Mouse (Mus musculus): ENCODE data around the gene Ksr2. TPM values are rescaled to one million over a fixed set of nuclear protein-coding genes. Genes with fewer than 3 reads are reported as not detected.

Gene Ksr2
- polyA plus RNA-seq, 1 experiment from 2014 or later: 0.35 TPM

DNA sequence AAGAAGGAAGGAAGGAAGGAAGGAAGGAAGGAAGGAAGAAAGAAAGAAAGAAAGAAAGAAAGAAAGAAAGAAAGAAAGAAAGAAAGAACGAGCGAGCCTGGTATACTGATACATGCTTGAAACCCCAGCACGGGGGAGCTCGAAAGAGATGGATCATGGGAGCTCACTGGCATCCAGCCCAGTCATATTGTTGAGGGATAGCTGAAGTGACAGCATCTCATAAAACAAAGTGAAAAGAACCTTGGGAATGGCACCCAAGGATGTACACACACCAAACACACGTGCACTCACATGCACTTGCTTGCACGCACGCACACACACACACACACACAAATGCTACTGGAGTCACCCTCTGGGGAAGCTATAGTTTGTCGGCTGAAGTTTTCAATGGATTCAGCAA lies 282.6 kb downstream of the Ksr2 start:
- Histone ChIP-seq H3K4me3 (ENCODE audit: low read depth, low read length) (no peak overlapping the region), H3K27me3 (ENCODE audit: control insufficient read depth, insufficient read depth, low read length) (no peaks in the 10 kb centered on the region), H3K9ac (replicated peaks; ENCODE audit: low read length) (no peak overlapping the region), H3K4me1 (ENCODE audit: control insufficient read depth, insufficient read depth, low read length) (no peaks in the 10 kb centered on the region), H3K9me3 (replicated peaks; ENCODE audit: control insufficient read depth, low read length) (no peaks in the 10 kb centered on the region), H3K36me3 (replicated peaks; ENCODE audit: control insufficient read depth, insufficient read depth, low read depth, low read length) (no peaks in the 10 kb centered on the region), H3K4me2 (ENCODE audit: low read depth, low read length) (no peak overlapping the region), H3K27ac (replicated peaks; ENCODE audit: low read depth, low read length) (no peak overlapping the region)
- ATAC-seq (replicated peaks; ENCODE audit: insufficient number of reproducible peaks, low FRiP score, low TSS enrichment, low read depth) (no peak), DNase-seq (ENCODE audit: low spot score) (no peak)
- WGBS: 89% methylated on average over 8 of the region's 8 CpGs

DNA sequence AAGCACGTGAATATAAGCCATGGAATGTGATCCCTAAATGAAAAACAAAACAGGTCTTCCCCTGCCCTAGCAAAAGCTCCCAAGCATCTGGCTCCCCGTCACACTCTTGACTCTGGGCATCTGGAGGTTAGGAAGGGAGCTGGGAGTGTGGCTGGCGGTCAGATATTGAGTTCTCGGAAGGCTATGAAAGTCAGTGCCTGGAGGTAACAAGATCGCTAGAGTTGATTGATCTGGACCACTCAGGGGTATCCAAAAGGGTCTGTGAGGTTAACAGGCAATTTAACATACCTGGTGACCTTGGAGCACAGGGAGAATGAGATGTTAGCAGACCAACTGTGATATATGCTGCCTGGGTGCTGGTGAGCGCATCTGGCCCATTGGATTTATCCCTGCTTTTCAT lies 283.8 kb downstream of the Ksr2 start:
- H3K36me3 ChIP-seq (replicated peaks; ENCODE audit: control insufficient read depth, insufficient read depth, low read depth, low read length): no peaks in the 10 kb centered on the region
- H3K4me3 ChIP-seq (ENCODE audit: low read depth, low read length): no peak overlapping the region
- H3K27me3 ChIP-seq (ENCODE audit: control insufficient read depth, insufficient read depth, low read length): no peaks in the 10 kb centered on the region
- H3K9ac ChIP-seq (replicated peaks; ENCODE audit: low read length): no peak overlapping the region
- ATAC-seq (replicated peaks; ENCODE audit: insufficient number of reproducible peaks, low FRiP score, low TSS enrichment, low read depth) (no peak), DNase-seq (ENCODE audit: low spot score) (no peak)
- no peaks in the 10 kb centered on the region for H3K4me1 ChIP-seq (ENCODE audit: control insufficient read depth, insufficient read depth, low read length)
- H3K4me2 ChIP-seq (ENCODE audit: low read depth, low read length): no peak overlapping the region
- H3K9me3 ChIP-seq (replicated peaks; ENCODE audit: control insufficient read depth, low read length): no peaks in the 10 kb centered on the region
- 71% methylated on average over 6 of the region's 6 CpGs for WGBS
- H3K27ac ChIP-seq (replicated peaks; ENCODE audit: low read depth, low read length): no peak overlapping the region

DNA sequence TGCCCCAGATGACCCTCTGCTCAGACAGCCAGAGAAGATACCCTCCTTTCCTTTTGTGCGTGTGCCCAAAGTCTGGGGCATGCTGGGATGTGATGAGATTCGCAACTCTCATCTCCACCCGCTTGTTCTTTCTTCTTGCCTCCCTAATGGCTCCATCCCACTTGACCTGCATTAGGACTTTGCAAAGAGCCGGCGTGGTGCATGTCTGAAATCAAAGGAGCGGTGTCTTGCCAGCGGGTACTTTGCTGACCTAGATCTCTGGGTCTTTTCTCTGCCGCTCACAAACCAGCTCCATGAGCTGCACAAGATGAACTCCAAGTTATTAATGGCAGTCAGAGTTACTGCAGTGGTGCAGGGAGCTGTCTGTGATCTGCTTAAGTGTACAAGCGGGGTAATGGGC lies 290.6 kb downstream of the Ksr2 start:
- Histone ChIP-seq H3K4me2 (ENCODE audit: low read depth, low read length) (no peak overlapping the region), H3K27me3 (ENCODE audit: control insufficient read depth, insufficient read depth, low read length) (no peaks in the 10 kb centered on the region), H3K36me3 (replicated peaks; ENCODE audit: control insufficient read depth, insufficient read depth, low read depth, low read length) (no peaks in the 10 kb centered on the region), H3K4me1 (ENCODE audit: control insufficient read depth, insufficient read depth, low read length) (no peaks in the 10 kb centered on the region), H3K4me3 (ENCODE audit: low read depth, low read length) (no peak overlapping the region), H3K9ac (replicated peaks; ENCODE audit: low read length) (no peak overlapping the region), H3K27ac (replicated peaks; ENCODE audit: low read depth, low read length) (no peak overlapping the region), H3K9me3 (replicated peaks; ENCODE audit: control insufficient read depth, low read length) (no peaks in the 10 kb centered on the region)
- ATAC-seq (replicated peaks; ENCODE audit: insufficient number of reproducible peaks, low FRiP score, low TSS enrichment, low read depth) (no peak), DNase-seq (ENCODE audit: low spot score) (no peak)
- WGBS: 82% methylated on average over 9 of the region's 9 CpGs

DNA sequence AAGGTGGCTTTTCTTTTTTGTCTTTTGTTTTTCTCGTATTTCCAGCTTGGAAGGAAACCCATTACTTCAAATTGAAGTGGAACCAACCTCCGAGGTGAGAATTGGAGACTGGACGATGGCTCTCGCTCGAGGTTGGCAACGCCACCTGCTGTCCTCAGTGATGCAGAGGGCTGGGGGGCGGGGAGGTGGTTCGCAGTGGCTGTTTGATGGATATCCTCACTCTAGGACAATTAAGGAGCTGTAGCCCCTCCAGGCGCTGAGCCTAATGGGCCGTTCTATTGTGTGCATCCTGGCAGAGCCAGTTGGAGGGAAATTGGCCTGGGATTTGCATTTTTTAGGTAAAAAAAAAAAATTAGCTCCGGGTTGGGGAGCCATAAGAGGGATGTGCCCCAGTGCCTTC lies 292.8 kb downstream of the Ksr2 start:
- Histone ChIP-seq H3K4me3 (ENCODE audit: low read depth, low read length) (no peak overlapping the region), H3K27me3 (ENCODE audit: control insufficient read depth, insufficient read depth, low read length) (no peaks in the 10 kb centered on the region), H3K4me1 (ENCODE audit: control insufficient read depth, insufficient read depth, low read length) (no peaks in the 10 kb centered on the region), H3K9ac (replicated peaks; ENCODE audit: low read length) (no peak overlapping the region), H3K4me2 (ENCODE audit: low read depth, low read length) (no peak overlapping the region), H3K9me3 (replicated peaks; ENCODE audit: control insufficient read depth, low read length) (no peaks in the 10 kb centered on the region), H3K36me3 (replicated peaks; ENCODE audit: control insufficient read depth, insufficient read depth, low read depth, low read length) (no peaks in the 10 kb centered on the region), H3K27ac (replicated peaks; ENCODE audit: low read depth, low read length) (no peak overlapping the region)
- no peak for ATAC-seq (replicated peaks; ENCODE audit: insufficient number of reproducible peaks, low FRiP score, low TSS enrichment, low read depth)
- WGBS: 17% methylated on average over 11 of the region's 11 CpGs
- DNase-seq (ENCODE audit: low spot score): no peak

DNA sequence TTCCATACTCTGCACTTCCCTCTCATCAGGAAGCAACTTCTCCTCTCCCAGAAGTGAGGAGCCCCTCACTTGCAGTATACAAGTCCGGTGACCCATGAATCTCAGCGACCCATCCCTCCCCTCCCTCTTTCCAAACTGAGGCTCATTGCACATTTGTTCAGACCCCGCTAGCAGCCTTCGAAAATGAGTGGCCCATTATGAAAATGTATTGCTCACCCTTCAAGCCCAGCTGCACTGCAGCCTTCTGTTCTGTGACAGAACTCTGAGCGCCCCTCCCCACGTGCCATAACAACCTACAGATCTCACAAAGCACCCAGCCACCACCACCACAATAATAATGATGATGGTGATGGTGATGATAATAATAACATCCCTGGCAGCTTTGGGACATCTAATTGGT lies 295.5 kb downstream of the Ksr2 start:
- WGBS: 76% methylated on average over 6 of the region's 6 CpGs

DNA sequence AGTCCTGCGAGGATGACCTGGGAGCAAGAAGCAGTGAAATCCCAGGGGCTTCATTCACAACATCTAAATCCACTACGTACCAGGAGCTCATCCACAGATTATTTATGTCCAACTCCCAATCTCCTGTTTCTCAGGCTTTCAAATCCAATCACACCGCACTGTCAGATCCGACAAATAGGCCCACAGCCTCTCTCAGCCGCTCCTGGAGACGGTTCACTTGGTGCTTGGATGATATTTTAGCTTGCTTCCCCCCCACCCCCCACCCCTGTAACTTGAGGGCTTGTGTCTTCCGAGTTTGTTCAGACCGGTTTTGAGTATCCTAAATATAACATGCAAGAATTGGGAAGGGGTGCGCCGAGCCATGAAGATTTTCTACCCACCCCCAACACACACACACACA lies 297.8 kb downstream of the Ksr2 start:
- DNase-seq (ENCODE audit: low spot score): no peak
- Histone ChIP-seq H3K27me3 (ENCODE audit: control insufficient read depth, insufficient read depth, low read length) (no peaks in the 10 kb centered on the region), H3K9ac (replicated peaks; ENCODE audit: low read length) (no peak overlapping the region), H3K4me2 (ENCODE audit: low read depth, low read length) (no peak overlapping the region), H3K4me3 (ENCODE audit: low read depth, low read length) (no peak overlapping the region), H3K27ac (replicated peaks; ENCODE audit: low read depth, low read length) (no peak overlapping the region), H3K9me3 (replicated peaks; ENCODE audit: control insufficient read depth, low read length) (no peaks in the 10 kb centered on the region), H3K4me1 (ENCODE audit: control insufficient read depth, insufficient read depth, low read length) (no peaks in the 10 kb centered on the region), H3K36me3 (replicated peaks; ENCODE audit: control insufficient read depth, insufficient read depth, low read depth, low read length) (no peaks in the 10 kb centered on the region)
- ATAC-seq (replicated peaks; ENCODE audit: insufficient number of reproducible peaks, low FRiP score, low TSS enrichment, low read depth): no peak
- 80% methylated on average over 10 of the region's 10 CpGs for WGBS

More for the DNA sequence above, 295.5 kb downstream of the Ksr2 start:
- H3K4me3 ChIP-seq (ENCODE audit: low read depth, low read length): no peak overlapping the region
- H3K4me1 ChIP-seq (ENCODE audit: control insufficient read depth, insufficient read depth, low read length): no peaks in the 10 kb centered on the region
- DNase-seq (ENCODE audit: low spot score): no peak
- no peak overlapping the region for H3K4me2 ChIP-seq (ENCODE audit: low read depth, low read length)
- no peaks in the 10 kb centered on the region for H3K27me3 ChIP-seq (ENCODE audit: control insufficient read depth, insufficient read depth, low read length)
- H3K27ac ChIP-seq (replicated peaks; ENCODE audit: low read depth, low read length): no peak overlapping the region
- H3K9me3 ChIP-seq (replicated peaks; ENCODE audit: control insufficient read depth, low read length): no peaks in the 10 kb centered on the region
- H3K9ac ChIP-seq (replicated peaks; ENCODE audit: low read length): no peak overlapping the region
- no peaks in the 10 kb centered on the region for H3K36me3 ChIP-seq (replicated peaks; ENCODE audit: control insufficient read depth, insufficient read depth, low read depth, low read length)
- no peak for ATAC-seq (replicated peaks; ENCODE audit: insufficient number of reproducible peaks, low FRiP score, low TSS enrichment, low read depth)

DNA sequence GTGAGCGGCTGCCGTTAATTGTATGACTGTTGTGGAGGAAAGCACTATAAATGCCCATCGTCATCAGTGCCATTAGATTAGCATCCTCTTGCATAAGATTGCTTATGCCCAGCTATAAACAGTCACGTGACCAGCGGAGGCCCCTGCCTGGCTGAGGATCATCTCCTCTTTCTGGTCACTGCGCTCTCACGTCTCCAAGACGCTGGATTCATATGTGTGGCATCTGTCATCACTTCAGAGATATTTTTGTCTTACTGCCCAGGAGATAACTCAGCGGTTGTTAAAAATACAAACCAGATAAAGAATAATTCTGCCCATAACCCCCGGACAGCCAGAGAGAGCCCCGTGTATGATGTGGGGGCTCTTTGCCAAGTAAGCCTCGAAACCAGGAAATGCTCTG lies 298.4 kb downstream of the Ksr2 start:
- 82% methylated on average over 12 of the region's 12 CpGs for WGBS
- H3K9me3 ChIP-seq (replicated peaks; ENCODE audit: control insufficient read depth, low read length): no peaks in the 10 kb centered on the region
- no peak overlapping the region for H3K27ac ChIP-seq (replicated peaks; ENCODE audit: low read depth, low read length)
- H3K4me3 ChIP-seq (ENCODE audit: low read depth, low read length): no peak overlapping the region
- DNase-seq (ENCODE audit: low spot score) (no peak), ATAC-seq (replicated peaks; ENCODE audit: insufficient number of reproducible peaks, low FRiP score, low TSS enrichment, low read depth) (no peak)
- no peaks in the 10 kb centered on the region for H3K4me1 ChIP-seq (ENCODE audit: control insufficient read depth, insufficient read depth, low read length)
- no peak overlapping the region for H3K4me2 ChIP-seq (ENCODE audit: low read depth, low read length)
- H3K36me3 ChIP-seq (replicated peaks; ENCODE audit: control insufficient read depth, insufficient read depth, low read depth, low read length): no peaks in the 10 kb centered on the region
- H3K27me3 ChIP-seq (ENCODE audit: control insufficient read depth, insufficient read depth, low read length): no peaks in the 10 kb centered on the region
- H3K9ac ChIP-seq (replicated peaks; ENCODE audit: low read length): no peak overlapping the region

DNA sequence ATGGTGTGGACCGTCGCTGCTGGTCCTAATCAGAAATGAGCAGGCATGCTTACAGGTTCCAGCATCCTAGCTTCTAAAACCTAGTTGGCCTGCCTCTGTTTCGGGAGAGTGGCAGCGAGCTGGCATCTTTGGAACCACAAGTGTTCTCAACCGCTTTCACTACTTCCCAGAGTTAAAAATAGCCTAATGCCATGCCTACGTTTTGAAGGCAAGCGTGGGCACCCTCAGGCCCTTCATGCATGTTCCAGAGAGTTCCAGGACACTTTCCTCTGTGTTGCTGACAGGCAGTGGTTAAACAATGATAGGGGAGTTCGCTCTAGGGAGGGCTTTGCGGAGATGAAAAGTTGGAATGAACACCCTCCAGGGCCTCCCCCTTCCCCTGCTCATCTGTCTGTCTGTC lies 303.3 kb downstream of the Ksr2 start:
- Histone ChIP-seq H3K4me3 (ENCODE audit: low read depth, low read length) (no peak overlapping the region), H3K27me3 (ENCODE audit: control insufficient read depth, insufficient read depth, low read length) (no peaks in the 10 kb centered on the region), H3K36me3 (replicated peaks; ENCODE audit: control insufficient read depth, insufficient read depth, low read depth, low read length) (no peaks in the 10 kb centered on the region), H3K4me1 (ENCODE audit: control insufficient read depth, insufficient read depth, low read length) (no peaks in the 10 kb centered on the region), H3K9ac (replicated peaks; ENCODE audit: low read length) (no peak overlapping the region), H3K9me3 (replicated peaks; ENCODE audit: control insufficient read depth, low read length) (no peaks in the 10 kb centered on the region), H3K27ac (replicated peaks; ENCODE audit: low read depth, low read length) (no peak overlapping the region), H3K4me2 (ENCODE audit: low read depth, low read length) (no peak overlapping the region)
- 88% methylated on average over 9 of the region's 9 CpGs for WGBS
- DNase-seq (ENCODE audit: low spot score) (no peak), ATAC-seq (replicated peaks; ENCODE audit: insufficient number of reproducible peaks, low FRiP score, low TSS enrichment, low read depth) (no peak)

DNA sequence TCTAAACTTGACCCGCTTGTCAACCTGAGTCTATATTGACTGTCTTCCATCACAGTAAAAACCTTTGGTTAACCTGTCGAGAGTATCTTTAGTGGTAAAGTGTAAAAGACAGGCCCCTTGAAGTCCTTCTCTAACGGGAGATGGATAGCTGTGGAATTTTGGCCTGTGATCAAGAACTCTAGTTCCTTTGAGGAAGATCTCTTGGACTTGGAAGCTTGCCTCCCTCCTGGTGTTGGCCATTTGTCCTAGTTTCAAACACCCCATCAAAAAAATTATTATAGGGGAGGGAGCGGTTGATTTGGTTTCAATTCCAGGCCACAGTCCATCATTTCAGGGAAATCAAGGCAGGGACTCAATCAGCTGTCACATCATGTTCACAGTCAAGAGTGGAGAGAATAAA lies 309.5 kb downstream of the Ksr2 start:
- Histone ChIP-seq H3K27ac (replicated peaks; ENCODE audit: low read depth, low read length) (no peak overlapping the region), H3K27me3 (ENCODE audit: control insufficient read depth, insufficient read depth, low read length) (no peaks in the 10 kb centered on the region), H3K9me3 (replicated peaks; ENCODE audit: control insufficient read depth, low read length) (no peaks in the 10 kb centered on the region), H3K9ac (replicated peaks; ENCODE audit: low read length) (no peak overlapping the region), H3K4me1 (ENCODE audit: control insufficient read depth, insufficient read depth, low read length) (no peaks in the 10 kb centered on the region), H3K4me3 (ENCODE audit: low read depth, low read length) (no peak overlapping the region), H3K36me3 (replicated peaks; ENCODE audit: control insufficient read depth, insufficient read depth, low read depth, low read length) (no peaks in the 10 kb centered on the region), H3K4me2 (ENCODE audit: low read depth, low read length) (no peak overlapping the region)
- WGBS: 87% methylated on average over 4 of the region's 4 CpGs
- ATAC-seq (replicated peaks; ENCODE audit: insufficient number of reproducible peaks, low FRiP score, low TSS enrichment, low read depth) (no peak), DNase-seq (ENCODE audit: low spot score) (no peak)

All from embryonic facial prominence, embryonic 11.5 days (tissue).